Mouse (Mus musculus): ENCODE measurements around the gene Mark1. TPM values are rescaled to one million over a fixed set of nuclear protein-coding genes. Genes with fewer than 3 reads are reported as not detected.

Mark1 gene
- polyA plus RNA-seq, 1 experiment = 5.0 TPM

GRCm38 (mm10) chr1:184963121-184963693 is 36.2 kb downstream of the Mark1 start:
- no peak for DNase-seq (ENCODE audit: low spot score)

DNA sequence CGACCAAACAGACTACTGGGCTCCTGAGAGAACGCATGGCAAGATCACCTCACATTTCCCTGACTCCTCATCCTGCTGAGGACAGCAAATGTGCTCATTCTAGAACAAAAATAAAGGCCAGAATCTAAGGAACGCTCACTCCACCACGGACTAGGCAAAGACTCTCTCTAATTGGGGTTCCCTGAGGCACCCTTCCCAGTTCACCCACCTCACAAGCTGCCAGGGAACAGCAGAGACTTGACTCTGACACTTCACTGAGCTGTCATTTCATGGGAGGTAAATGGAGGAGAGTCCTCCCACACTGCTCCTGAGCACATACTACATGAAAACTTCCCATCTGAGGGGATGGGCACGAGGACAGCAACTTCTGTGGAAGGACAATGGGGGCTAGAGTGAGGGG is 37.5 kb downstream of the Mark1 start:
- no peak for DNase-seq (ENCODE audit: low spot score)

GRCm38 (mm10) chr1:184958818-184959217 is 40.6 kb downstream of the Mark1 start:
- no peak for DNase-seq (ENCODE audit: low spot score)

- DNase-seq (ENCODE audit: low spot score) = no peak
Observed at GRCm38 (mm10) chr1:184958388-184958787, 41.0 kb downstream of the Mark1 start.

- DNase-seq (ENCODE audit: low spot score) = no peak
Observed at GRCm38 (mm10) chr1:184951758-184952157, 47.6 kb downstream of the Mark1 start.

GRCm38 (mm10) chr1:184951057-184951456 is 48.3 kb downstream of the Mark1 start:
- DNase-seq (ENCODE audit: low spot score) = no peak

GRCm38 (mm10) chr1:184938106-184938505 is 61.3 kb downstream of the Mark1 start:
- DNase-seq (ENCODE audit: low spot score) = no peak

GRCm38 (mm10) chr1:184935980-184936379 is 63.4 kb downstream of the Mark1 start:
- no peak for DNase-seq (ENCODE audit: low spot score)

DNA sequence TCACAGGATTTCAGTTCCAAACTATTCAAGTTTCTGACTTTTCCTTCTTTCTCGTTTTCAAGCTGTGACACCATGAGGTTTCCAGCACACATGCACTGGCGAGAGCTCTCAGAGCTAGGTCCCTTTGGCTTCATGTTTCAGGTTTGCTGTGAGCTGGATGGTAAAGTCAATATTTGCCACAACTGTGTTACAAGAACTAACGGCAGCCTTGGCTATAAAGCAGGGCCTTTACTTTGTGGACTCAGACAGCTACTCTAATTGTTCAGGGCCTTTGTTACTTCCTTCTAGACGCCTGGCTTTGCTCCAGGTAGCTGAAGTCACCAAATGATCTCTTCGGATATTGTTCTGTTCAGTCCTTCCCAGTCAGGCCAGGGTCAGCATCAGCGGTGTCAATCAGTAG is 63.9 kb downstream of the Mark1 start:
- DNase-seq (ENCODE audit: low spot score) = no peak

- no peak for DNase-seq (ENCODE audit: low spot score)
Observed at GRCm38 (mm10) chr1:184931097-184931496, 68.3 kb downstream of the Mark1 start.

GRCm38 (mm10) chr1:184928382-184928781 is 71.0 kb downstream of the Mark1 start:
- no peak for DNase-seq (ENCODE audit: low spot score)

DNA sequence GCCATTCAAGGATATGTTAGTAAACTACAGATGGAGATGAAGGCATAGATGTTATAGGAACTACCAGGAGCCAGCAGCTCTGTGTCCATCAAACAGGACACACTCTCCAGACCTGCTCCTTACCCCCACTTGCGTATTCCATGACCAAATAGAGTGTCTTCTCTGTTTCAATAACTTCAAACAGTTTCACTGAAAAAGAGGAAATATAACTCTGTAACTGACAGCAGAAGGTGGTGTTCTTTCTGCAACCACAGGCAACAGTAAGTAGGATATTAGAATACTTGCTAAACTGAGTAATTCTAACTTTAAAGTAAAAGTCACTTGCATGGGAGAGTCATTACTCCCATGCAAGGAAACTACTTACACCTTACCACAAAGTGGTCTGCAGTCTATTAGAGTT is 71.5 kb downstream of the Mark1 start:
- no peak for DNase-seq (ENCODE audit: low spot score)

GRCm38 (mm10) chr1:184922824-184923223 is 76.5 kb downstream of the Mark1 start:
- DNase-seq (ENCODE audit: low spot score) = no peak

- no peak for DNase-seq (ENCODE audit: low spot score)
Observed at GRCm38 (mm10) chr1:184920057-184920456, 79.3 kb downstream of the Mark1 start.

DNA sequence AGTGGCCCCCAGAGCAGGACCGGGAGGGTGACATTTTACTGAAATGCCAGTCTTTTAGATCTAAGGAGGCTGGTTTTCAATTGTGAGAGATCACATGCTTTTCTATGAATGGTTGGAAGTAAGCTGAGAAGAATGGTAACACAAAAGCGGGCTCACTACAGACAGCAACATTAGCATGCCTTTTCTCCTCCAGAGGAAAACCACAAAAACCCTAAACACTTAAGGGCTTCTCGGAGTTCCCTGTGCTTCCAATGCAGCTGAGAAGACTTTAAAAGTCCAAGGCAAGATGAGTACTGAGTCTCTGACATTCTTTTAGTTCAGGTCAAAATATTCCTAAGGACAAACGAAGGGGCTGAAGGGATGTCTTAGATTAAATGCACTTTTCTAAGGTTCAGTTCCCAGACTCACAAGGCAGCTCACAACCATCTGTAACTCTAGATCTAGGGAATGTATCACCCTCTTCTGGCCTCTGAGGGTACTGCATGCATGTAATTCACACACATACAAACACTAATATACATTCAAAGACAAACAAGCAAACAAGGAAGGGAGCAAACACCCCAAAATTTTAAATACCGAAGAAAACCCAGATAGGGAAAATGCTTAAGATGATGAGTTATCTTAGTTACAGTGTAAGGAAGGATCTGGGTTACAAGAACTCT is 81.0 kb downstream of the Mark1 start:
- no peak for DNase-seq (ENCODE audit: low spot score)

GRCm38 (mm10) chr1:184912336-184912735 is 87.0 kb downstream of the Mark1 start:
- DNase-seq (ENCODE audit: low spot score) = no peak

DNA sequence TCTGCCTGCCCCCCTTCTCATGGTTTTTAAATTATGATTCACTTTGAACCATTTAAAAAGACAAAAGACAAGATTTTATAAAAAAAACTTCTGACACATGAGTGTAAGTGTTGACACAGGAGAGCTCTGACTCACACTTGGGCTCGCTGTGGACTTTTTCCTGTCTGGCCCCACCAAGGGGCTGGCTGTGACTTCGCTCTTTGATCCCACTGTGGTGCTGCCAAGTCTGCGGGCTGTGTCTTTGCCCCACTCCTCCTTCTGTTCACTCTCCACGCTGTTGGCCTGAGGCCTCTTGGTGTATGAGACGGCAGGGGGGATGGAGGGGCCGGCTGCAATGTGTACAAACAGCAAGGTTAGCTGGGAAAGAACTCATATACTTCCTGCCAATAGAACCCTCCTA is 87.5 kb downstream of the Mark1 start:
- no peak for DNase-seq (ENCODE audit: low spot score)

DNA sequence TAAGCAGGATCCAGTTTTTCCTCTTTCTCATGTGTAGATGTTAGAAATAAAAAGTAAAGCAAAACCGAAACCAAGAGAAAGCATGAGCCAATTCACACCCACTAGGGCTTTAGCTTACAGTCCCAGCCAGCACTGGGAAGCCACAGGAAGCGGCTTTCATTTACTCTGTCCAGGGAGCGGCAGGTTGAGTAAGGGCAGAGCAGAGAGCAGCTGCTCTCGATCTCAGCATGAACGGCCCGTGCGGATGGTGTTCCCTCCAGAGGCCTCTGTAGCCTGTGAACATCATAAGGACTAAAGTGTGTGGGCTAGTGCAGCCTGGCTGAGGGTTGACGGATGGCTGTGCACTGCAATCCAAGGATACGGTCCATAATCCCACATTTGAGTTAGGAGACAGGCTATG is 90.8 kb downstream of the Mark1 start:
- DNase-seq (ENCODE audit: low spot score) = no peak

DNA sequence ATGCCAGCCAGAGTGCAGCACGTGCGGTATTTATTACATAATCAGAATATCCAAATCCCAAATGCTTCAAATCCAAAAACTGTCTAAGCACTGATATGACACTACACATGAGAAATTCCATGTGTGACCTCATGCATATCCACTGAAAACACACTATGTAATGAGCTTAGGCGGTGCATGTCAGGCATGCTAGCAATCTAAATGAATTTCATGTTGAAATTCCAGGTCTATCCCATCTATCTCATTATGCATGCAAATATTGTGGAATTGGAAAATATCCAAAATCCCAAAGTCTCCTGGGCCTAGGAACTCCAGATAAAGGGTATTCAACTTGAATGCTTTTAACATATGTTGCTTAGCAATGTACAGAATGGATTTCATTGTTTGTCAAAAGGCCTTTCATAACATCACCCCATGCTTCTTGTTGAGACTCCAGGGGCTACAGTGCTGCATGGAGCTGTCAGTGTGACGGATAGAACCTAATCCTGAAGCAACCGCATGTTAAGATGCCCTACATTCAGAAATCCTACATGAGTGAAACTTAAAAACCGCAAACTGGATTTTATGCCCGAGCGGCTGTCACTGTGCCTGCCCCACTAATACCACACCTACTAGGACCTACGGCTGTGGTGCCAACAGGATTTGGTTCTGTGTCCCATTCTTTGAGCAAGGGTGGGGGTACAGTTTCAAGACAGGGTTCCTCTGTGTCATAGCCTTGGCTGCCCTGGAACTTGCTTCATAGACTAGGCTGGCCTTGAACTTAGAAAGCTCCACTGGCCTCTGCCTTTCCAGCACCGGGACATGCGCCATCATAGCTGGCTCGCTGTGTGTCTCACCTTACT is 93.2 kb downstream of the Mark1 start:
- DNase-seq (ENCODE audit: low spot score) = no peak

DNA sequence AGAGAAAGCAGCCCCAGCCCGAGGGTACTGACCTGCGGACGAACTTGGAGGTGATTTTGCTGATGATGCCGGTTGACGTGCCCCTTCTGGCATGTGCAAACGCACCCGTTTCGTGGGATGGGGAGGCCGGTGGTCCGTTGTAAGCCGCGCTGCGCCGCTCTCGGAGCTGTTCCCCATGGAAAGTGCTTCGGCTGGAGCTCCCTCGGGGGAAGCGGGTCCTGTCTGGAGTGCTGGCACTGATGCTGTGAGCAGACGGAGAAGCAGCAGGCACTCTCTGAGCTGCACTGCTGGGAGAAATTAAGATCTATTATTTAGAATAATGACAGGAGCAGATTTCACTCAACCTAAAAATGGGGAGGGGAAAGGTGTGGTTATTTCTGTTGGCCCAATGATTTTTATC is 94.0 kb downstream of the Mark1 start:
- DNase-seq (ENCODE audit: low spot score) = no peak

- no peak for DNase-seq (ENCODE audit: low spot score)
Observed at GRCm38 (mm10) chr1:184903697-184904096, 95.7 kb downstream of the Mark1 start.

GRCm38 (mm10) chr1:184902886-184903285 is 96.5 kb downstream of the Mark1 start:
- DNase-seq (ENCODE audit: low spot score) = no peak

DNA sequence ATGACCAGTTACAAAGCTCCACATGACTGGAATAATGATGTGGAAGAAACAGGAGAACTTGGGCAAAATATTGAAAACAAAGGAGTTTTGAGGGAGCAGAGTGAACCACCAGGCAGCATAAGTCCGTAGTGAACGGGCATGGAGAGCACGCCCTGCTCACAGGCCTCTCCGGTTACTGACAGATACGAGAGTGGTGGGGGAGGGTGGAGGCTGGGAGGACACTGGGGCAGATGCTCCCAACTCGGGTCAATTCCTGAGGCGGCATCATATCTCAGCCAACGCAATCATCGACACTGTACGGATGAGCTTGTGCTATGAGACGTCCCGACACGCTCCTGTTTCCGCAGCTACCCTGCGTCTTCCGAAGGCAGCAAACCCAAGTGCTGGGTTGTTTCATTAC is 102.0 kb downstream of the Mark1 start:
- no peak for DNase-seq (ENCODE audit: low spot score)
